Mouse (Mus musculus) stomach, postnatal 0 days (tissue): ENCODE measurements around the gene Prickle1. TPM values are rescaled to one million over a fixed set of nuclear protein-coding genes. Genes with fewer than 3 reads are reported as not detected.

Experiments used
- ATAC-seq: fragments of 200-750 bp; cut with Nextera tagmentation; 2 replicates; pipeline ENCODE4 v1.8.0; 2017; ENCODE audit not compliant: low FRiP score, low TSS enrichment
- DNase-seq: peaks from one replicate; pipeline ENCODE4 v3.0.0-alpha.2; 2016; ENCODE audit warnings: low spot score
- H3K27ac ChIP-seq: fragments of 300-500 bp; sonication (generic); replicated peaks from 2 replicates; pipeline ENCODE4 v1.5.1; 2014; ENCODE audit warnings: mild to moderate bottlenecking, control low read depth
- H3K27me3 ChIP-seq: fragments of 300-500 bp; sonication (generic); 2 replicates; pipeline ENCODE4 v1.6.1; 2014; ENCODE audit warnings: low read length; ENCODE audit not compliant: control insufficient read depth, insufficient read depth
- H3K36me3 ChIP-seq: fragments of 300-500 bp; sonication (generic); 2 replicates; pipeline ENCODE4 v1.6.1; 2014; ENCODE audit warnings: low read length, mixed read lengths; ENCODE audit not compliant: control insufficient read depth, insufficient read depth
- H3K4me1 ChIP-seq: fragments of 300-500 bp; sonication (generic); replicated peaks from 2 replicates; pipeline ENCODE4 v1.6.1; 2014; ENCODE audit warnings: antibody characterized with exemption; ENCODE audit not compliant: control insufficient read depth, insufficient read depth
- H3K4me2 ChIP-seq: fragments of 300-500 bp; sonication (generic); replicated peaks from 2 replicates; pipeline ENCODE4 v1.6.1; 2014; ENCODE audit warnings: low read depth, mild to moderate bottlenecking, control low read depth, moderate library complexity
- H3K4me3 ChIP-seq: fragments of 300-500 bp; sonication (generic); 2 replicates; pipeline ENCODE4 v1.5.1; 2014; ENCODE audit warnings: low read depth, low read length, control low read depth
- H3K9ac ChIP-seq: fragments of 300-500 bp; sonication (generic); 2 replicates; pipeline ENCODE4 v1.6.1; 2014; ENCODE audit warnings: mild to moderate bottlenecking, low read length, control low read depth, mixed read lengths
- H3K9me3 ChIP-seq: fragments of 300-500 bp; sonication (generic); 2 replicates; pipeline ENCODE4 v1.6.1; 2016; ENCODE audit warnings: low read length; ENCODE audit not compliant: control insufficient read depth
- CTCF ChIP-seq: IDR thresholded peaks from 2 replicates; pipeline ENCODE4 v1.5.1; 2016; ENCODE audit warnings: antibody characterized with exemption, low read depth, mild to moderate bottlenecking, moderate library complexity
- EP300 ChIP-seq: optimal IDR thresholded peaks from 2 replicates; pipeline ENCODE3; 2016; ENCODE audit warnings: antibody characterized with exemption
- WGBS: fragments of 180-500 bp; shearing (Covaris S2); extraction: QIAGEN DNeasy Blood & Tissue Kit; methylation state at CpG from one replicate; pipeline ENCODE4 v1.1.7; 2014; 5-methylcytosine and 5-hydroxymethylcytosine counted together
- polyA plus RNA-seq: library from polyadenylated mRNA; unstranded; fragments of >200 nt; fragmentation: Nextera tagmentation; extraction: Ambion mirVana; gene quantifications from 2 replicates; pipeline ENCODE4 v1.2.1, GENCODE M21; 2015

Prickle1 gene
- polyA plus RNA-seq, 1 experiment from 2014 or later, result 6.5 TPM

DNA sequence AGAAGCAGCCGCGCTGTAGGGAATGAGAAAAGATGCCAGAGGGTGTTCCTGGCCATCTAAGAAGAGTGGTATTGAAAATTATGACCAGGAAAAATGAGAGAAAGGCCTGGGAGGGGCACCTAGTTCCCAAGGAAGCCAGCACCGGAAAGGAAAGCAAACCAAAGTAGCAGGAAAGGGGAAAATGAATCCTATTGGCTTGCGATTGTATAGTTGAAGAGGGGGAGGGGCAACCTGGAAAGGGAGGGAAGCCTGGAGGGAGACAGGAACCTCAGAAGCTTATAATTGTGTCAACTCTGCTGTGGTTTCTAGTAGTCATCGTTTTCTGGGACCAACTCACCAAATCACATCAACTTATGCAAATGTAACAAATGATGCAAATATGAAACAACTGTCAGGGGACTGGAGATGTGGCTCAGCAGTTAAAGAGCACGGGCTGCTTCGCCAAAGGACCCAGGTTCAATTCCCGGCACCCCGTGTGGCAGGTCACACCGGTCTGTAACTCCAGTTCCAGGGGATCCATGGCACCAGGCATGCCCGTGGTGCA, 78.6 kb downstream of the Prickle1 start:
- DNase-seq, result no peak
- no peak overlapping the region for H3K4me3 ChIP-seq
- peak overlapping the region; percentile 91 for H3K4me2 ChIP-seq
- 71% methylated on average over 11 of the region's 11 CpGs for WGBS
- H3K9ac ChIP-seq, result no peak overlapping the region
- H3K4me1 ChIP-seq, result peaks cover 3% of the 10 kb centered on the region; the same call in 1 of the 2 replicates
- H3K36me3 ChIP-seq, result no peaks in the 10 kb centered on the region
- H3K9me3 ChIP-seq, result no peaks in the 10 kb centered on the region
- no peak for ATAC-seq
- H3K27me3 ChIP-seq, result no peaks in the 10 kb centered on the region
- H3K27ac ChIP-seq, result no peak overlapping the region
- TF ChIP-seq EP300, result no peak
- TF ChIP-seq CTCF, result no peak

DNA sequence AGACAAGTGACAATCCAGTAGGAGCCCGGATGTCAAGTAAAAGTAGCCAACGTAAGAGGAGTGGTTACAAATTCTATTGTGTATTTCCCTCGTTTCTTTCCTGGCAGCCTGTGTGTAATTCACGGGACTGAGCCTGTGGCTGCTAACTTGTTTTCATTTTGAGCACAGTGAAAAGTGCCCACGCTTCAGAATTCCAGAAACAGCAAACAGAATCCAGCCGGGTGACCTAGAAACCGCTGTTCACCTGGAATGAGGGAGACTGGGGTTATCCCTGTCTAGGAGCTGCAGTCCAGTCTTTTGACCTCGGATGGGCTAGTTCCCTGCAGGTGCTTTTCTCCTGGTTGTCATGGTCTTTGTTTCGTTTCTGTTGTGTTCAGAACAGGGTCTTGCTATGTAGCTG, 80.4 kb downstream of the Prickle1 start:
- Histone ChIP-seq H3K4me2 (no peak overlapping the region), H3K27me3 (no peaks in the 10 kb centered on the region), H3K27ac (no peak overlapping the region), H3K36me3 (0 out of 2 replicates have a peak, but pooled peaks cover 3% of the 10 kb centered on the region), H3K9ac (no peak overlapping the region), H3K4me3 (no peak overlapping the region), H3K9me3 (no peaks in the 10 kb centered on the region), H3K4me1 (no peaks in the 10 kb centered on the region)
- ATAC-seq (no peak), DNase-seq (no peak)
- TF ChIP-seq EP300 (no peak), CTCF (no peak)
- 69% methylated on average over 9 of the region's 9 CpGs for WGBS

DNA sequence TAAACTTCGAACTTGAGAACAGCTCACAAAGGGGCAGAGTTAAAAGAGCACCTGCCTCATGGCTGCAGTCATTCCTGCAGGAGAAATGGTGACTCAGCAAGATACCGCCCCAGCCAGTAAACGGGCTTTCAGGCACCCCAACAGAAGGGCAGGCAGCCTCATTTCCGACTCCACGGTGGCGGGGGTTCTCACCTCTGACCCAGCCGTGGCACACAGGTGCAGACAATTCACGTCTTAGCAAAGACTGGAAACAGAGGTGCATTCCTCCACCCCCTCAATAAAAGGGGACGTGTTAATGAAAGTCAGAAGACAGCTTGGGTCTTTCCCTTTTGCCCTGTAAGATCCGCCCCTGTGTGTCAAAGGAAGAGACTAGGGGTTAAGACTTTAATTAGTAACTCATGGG, 81.8 kb downstream of the Prickle1 start:
- no peak for TF ChIP-seq EP300
- no peak for TF ChIP-seq CTCF
- Histone ChIP-seq H3K36me3 (peaks cover 6% of the 10 kb centered on the region; the same call in 1 of the 2 replicates), H3K27me3 (no peaks in the 10 kb centered on the region), H3K4me2 (peak overlapping the region; percentile 21), H3K4me1 (no peaks in the 10 kb centered on the region), H3K9ac (no peak overlapping the region), H3K9me3 (no peaks in the 10 kb centered on the region), H3K27ac (no peak overlapping the region), H3K4me3 (no peak overlapping the region)
- 18% methylated on average over 10 of the region's 10 CpGs for WGBS
- DNase-seq, result peak; percentile 49
- 0 out of 2 replicates have a peak, but pooled peaks have one; percentile 32 for ATAC-seq

DNA sequence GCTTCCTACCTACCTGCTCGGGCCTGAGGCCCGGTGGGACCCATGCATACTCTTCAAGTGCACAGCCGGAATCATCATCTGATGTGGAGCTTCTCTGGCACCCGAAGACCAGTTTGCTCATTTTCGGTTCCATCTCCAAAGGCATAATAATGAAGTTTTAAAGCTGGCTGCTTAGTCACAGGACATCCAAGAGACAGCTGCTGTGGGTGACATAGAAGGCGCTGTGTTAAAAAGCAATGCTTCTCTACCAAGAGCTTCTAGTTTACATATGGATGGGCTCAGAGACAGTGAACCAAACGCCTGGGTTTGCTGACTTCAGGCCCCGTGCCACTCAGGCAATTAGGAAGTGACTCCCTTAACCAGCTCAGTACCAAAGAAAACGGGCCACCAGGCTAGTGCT, 83.3 kb downstream of the Prickle1 start:
- Histone ChIP-seq H3K4me3 (no peak overlapping the region), H3K27me3 (no peaks in the 10 kb centered on the region), H3K27ac (peak overlapping the region; percentile 45; the same call in 1 of the 2 replicates), H3K9ac (no peak overlapping the region), H3K4me1 (no peaks in the 10 kb centered on the region), H3K36me3 (peaks cover 6% of the 10 kb centered on the region), H3K4me2 (no peak overlapping the region), H3K9me3 (no peaks in the 10 kb centered on the region)
- no peak for DNase-seq
- TF ChIP-seq EP300 (no peak), CTCF (no peak)
- 46% methylated on average over 9 of the region's 9 CpGs for WGBS
- ATAC-seq, result no peak

DNA sequence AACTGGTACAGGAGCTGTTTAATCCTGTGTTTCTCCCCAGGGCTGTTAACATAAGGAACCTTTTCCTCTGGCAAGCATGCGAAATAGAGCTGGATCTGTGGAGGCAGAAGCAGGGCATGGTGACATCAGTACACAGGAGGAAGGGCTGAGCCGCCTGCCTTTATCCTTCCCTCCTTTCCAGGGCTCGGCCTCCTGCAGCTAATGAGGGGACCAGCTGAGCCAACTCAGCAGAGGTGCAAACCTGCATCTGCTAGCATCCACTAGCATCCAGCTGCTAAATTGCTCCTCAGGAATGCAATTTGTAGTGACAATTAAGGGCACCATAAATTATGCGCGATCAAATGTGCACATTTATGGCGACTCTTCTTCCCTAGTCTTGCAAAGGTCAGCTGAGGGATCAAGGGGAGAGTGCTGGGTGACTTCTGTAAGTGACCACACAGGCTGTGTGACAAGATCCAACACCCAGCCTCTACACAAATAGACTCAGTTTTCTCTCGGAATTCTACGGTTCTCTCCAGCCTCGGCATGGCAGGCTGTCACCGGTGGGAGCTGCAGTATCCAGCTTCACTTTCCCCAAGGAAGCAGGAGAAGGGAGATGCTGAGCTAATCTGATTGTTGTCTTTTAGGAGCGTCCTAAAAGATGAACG, 84.9 kb downstream of the Prickle1 start:
- Histone ChIP-seq H3K4me1 (no peaks in the 10 kb centered on the region), H3K9ac (no peak overlapping the region), H3K27me3 (no peaks in the 10 kb centered on the region), H3K4me3 (no peak overlapping the region), H3K4me2 (no peak overlapping the region), H3K9me3 (no peaks in the 10 kb centered on the region), H3K27ac (no peak overlapping the region), H3K36me3 (peaks cover 6% of the 10 kb centered on the region)
- ATAC-seq (no peak), DNase-seq (no peak)
- 53% methylated on average over 12 of the region's 12 CpGs for WGBS
- TF ChIP-seq EP300, result no peak
- TF ChIP-seq CTCF, result no peak

DNA sequence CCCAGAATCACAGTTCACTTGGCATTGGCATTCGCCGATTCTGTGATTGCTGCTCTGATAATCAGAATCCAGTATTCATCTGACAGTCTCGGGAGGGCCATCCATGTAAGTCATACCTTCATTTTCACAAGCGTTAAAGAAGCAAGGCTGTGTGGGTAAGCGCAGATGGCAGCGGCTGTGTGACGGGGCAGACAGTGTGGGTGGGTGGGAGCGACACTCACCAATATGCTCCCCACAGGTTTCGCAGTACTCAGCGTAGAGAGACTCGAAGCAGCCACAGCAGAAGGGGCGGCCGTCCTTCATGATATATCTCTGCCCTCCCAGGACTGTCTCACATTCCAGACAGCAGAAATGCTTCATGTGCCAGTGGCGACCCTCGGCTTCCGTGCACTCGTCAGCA, 90.9 kb downstream of the Prickle1 start:
- no peak overlapping the region for H3K4me3 ChIP-seq
- WGBS, result 94% methylated on average over 17 of the region's 17 CpGs
- ATAC-seq, result no peak
- no peak for DNase-seq
- H3K4me1 ChIP-seq, result no peaks in the 10 kb centered on the region
- H3K27me3 ChIP-seq, result no peaks in the 10 kb centered on the region
- H3K36me3 ChIP-seq, result peaks cover 27% of the 10 kb centered on the region
- no peak overlapping the region for H3K4me2 ChIP-seq
- TF ChIP-seq EP300 (no peak), CTCF (no peak)
- no peak overlapping the region for H3K9ac ChIP-seq
- no peaks in the 10 kb centered on the region for H3K9me3 ChIP-seq
- H3K27ac ChIP-seq, result no peak overlapping the region
